Mouse (Mus musculus): ENCODE measurements around the gene Bbc3. TPM values are rescaled to one million over a fixed set of nuclear protein-coding genes. Genes with fewer than 3 reads are reported as not detected.

The Bbc3 gene
- polyA plus RNA-seq, 1 experiment = 9.2 TPM

- Histone ChIP-seq H3K4me3 (replicated peaks; ENCODE audit: control insufficient read depth, low read depth, low read length) (no peak overlapping the region), H3K27ac (ENCODE audit: control insufficient read depth, insufficient read depth, low read depth, low read length, poor library complexity) (peak overlapping the region; percentile 36; the same call in 1 of the 2 replicates), H3K4me1 (ENCODE audit: control insufficient read depth, insufficient read depth, low read length) (peaks cover 4% of the 10 kb centered on the region)
- WGBS = 69% methylated on average over 10 of the region's 10 CpGs
- TF ChIP-seq CTCF (IDR thresholded peaks at IDR 0.05; ENCODE audit: control insufficient read depth, insufficient read depth, low read length) = no peak
- no peak for TF ChIP-seq POLR2A (IDR thresholded peaks at IDR 0.05; ENCODE audit: borderline replicate concordance, control insufficient read depth, low read depth, low read length)
Observed at GRCm38 (mm10) chr7:16366133-16366646, 58.0 kb downstream of the Bbc3 start.

GRCm38 (mm10) chr7:16366669-16367068 is 58.5 kb downstream of the Bbc3 start:
- 55% methylated on average over 4 of the region's 4 CpGs for WGBS
- no peak overlapping the region for H3K27ac ChIP-seq (ENCODE audit: control insufficient read depth, insufficient read depth, low read depth, low read length, poor library complexity)
- TF ChIP-seq CTCF (IDR thresholded peaks at IDR 0.05; ENCODE audit: control insufficient read depth, insufficient read depth, low read length) (no peak), POLR2A (IDR thresholded peaks at IDR 0.05; ENCODE audit: borderline replicate concordance, control insufficient read depth, low read depth, low read length) (no peak)
- peaks cover 4% of the 10 kb centered on the region for H3K4me1 ChIP-seq (ENCODE audit: control insufficient read depth, insufficient read depth, low read length)
- H3K4me3 ChIP-seq (replicated peaks; ENCODE audit: control insufficient read depth, low read depth, low read length) = no peak overlapping the region

Other genes starting within 250 kb of the Bbc3 start
- not detected in 2 replicates for gene Zfp541, start 246.6 kb upstream of the Bbc3 start, polyA plus RNA-seq (2011; ENCODE audit: insufficient read depth, insufficient read length, low replicate concordance, missing spikeins)
- 90.4 and 126 TPM in 2 replicates for gene Napa, start 209.9 kb upstream of the Bbc3 start, polyA plus RNA-seq (2011; ENCODE audit: insufficient read depth, insufficient read length, low replicate concordance, missing spikeins)
- gene Kptn, start 188.5 kb upstream of the Bbc3 start, polyA plus RNA-seq (2011; ENCODE audit: insufficient read depth, insufficient read length, low replicate concordance, missing spikeins) = 7.5 and 10.5 TPM in 2 replicates
- not detected in 2 replicates for gene Slc8a2, start 178.6 kb upstream of the Bbc3 start, polyA plus RNA-seq (2011; ENCODE audit: insufficient read depth, insufficient read length, low replicate concordance, missing spikeins)
- 5.4 and 7.8 TPM in 2 replicates for gene Meis3, start 133.3 kb upstream of the Bbc3 start, polyA plus RNA-seq (2011; ENCODE audit: insufficient read depth, insufficient read length, low replicate concordance, missing spikeins)
- 9.4 and 11.9 TPM in 2 replicates for gene Dhx34, start 86.4 kb upstream of the Bbc3 start, polyA plus RNA-seq (2011; ENCODE audit: insufficient read depth, insufficient read length, low replicate concordance, missing spikeins)
- 4.2 TPM in 2 replicates for gene C5ar2, start 64.2 kb upstream of the Bbc3 start, polyA plus RNA-seq (2011; ENCODE audit: insufficient read depth, insufficient read length, low replicate concordance, missing spikeins)
- 9.0 and 17.2 TPM in 2 replicates for gene C5ar1, start 48.9 kb upstream of the Bbc3 start, polyA plus RNA-seq (2011; ENCODE audit: insufficient read depth, insufficient read length, low replicate concordance, missing spikeins)
- 19.8 and 23.6 TPM in 2 replicates for gene Inafm1, start 34.8 kb upstream of the Bbc3 start, polyA plus RNA-seq (2011; ENCODE audit: insufficient read depth, insufficient read length, low replicate concordance, missing spikeins)
- 108 and 194 TPM in 2 replicates for gene Ccdc9, start 21.6 kb upstream of the Bbc3 start, polyA plus RNA-seq (2011; ENCODE audit: insufficient read depth, insufficient read length, low replicate concordance, missing spikeins)
- gene Sae1, start 79.4 kb downstream of the Bbc3 start, polyA plus RNA-seq (2011; ENCODE audit: insufficient read depth, insufficient read length, low replicate concordance, missing spikeins) = 66.8 and 78.5 TPM in 2 replicates
- 56.8 and 95.0 TPM in 2 replicates for gene Zc3h4, start 92.5 kb downstream of the Bbc3 start, polyA plus RNA-seq (2011; ENCODE audit: insufficient read depth, insufficient read length, low replicate concordance, missing spikeins)
- gene Tmem160, start 144.4 kb downstream of the Bbc3 start, polyA plus RNA-seq (2011; ENCODE audit: insufficient read depth, insufficient read length, low replicate concordance, missing spikeins) = 21.7 and 45.2 TPM in 2 replicates
- gene Npas1, start 169.3 kb downstream of the Bbc3 start, polyA plus RNA-seq (2011; ENCODE audit: insufficient read depth, insufficient read length, low replicate concordance, missing spikeins) = not detected in 2 replicates